Mouse (Mus musculus): Measurements from ENCODE around the gene Lmln. TPM values are rescaled to one million over a fixed set of nuclear protein-coding genes. Genes with fewer than 3 reads are reported as not detected.

The Lmln gene
- polyA plus RNA-seq (2021; fragmentation: Nextera tagmentation) = 2.1 and 2.2 TPM in 2 replicates
- long read RNA-seq, experiment 1, full-length matches to known transcripts = 1 of 3 reads
- long read RNA-seq, experiment 1, partial matches to known transcripts = 1 of 3 reads
- long read RNA-seq, experiment 1, other reads (novel, unspliced or antisense) = 1 of 3 reads
- long read RNA-seq, experiment 2, full-length matches to known transcripts = 44 of 61 reads
- long read RNA-seq, experiment 2, partial matches to known transcripts = 5 of 61 reads
- long read RNA-seq, experiment 2, other reads (novel, unspliced or antisense) = 12 of 61 reads

GRCm38 (mm10) chr16:33062024-33062681 lies at the start of gene Lmln:
Gene Lmln (plus strand): TSS chr16:33062521.

GRCm38 (mm10) chr16:33056095-33056785 lies 6.1 kb upstream of the Lmln start, which contains the start of the genes Iqcg and Rpl35a:
Gene Iqcg (minus strand): TSS chr16:33056218.
Gene Rpl35a (plus strand): TSS chr16:33056453.

Small RNAs within 50 kb of the gene (microRNA-seq; reads per million reads assigned to microRNA genes)
- not detected for gene Gm22231
- gene Mir1947 = 6.0 reads per million, percentile 22 among the genes with 10 or more reads in this experiment

Other genes starting within 250 kb of the Lmln start
- gene Fyttd1, start 185.0 kb upstream of the Lmln start, polyA plus RNA-seq (2021; fragmentation: Nextera tagmentation) = 98.9 and 111 TPM in 2 replicates
- 17.0 and 19.2 TPM in 2 replicates for gene Rubcn, start 184.8 kb upstream of the Lmln start, polyA plus RNA-seq (2021; fragmentation: Nextera tagmentation)
- gene Lrch3, start 148.4 kb upstream of the Lmln start, polyA plus RNA-seq (2021; fragmentation: Nextera tagmentation) = 6.5 and 8.7 TPM in 2 replicates
- 1.5 and 2.8 TPM in 2 replicates for gene Iqcg, start 6.3 kb upstream of the Lmln start, polyA plus RNA-seq (2021; fragmentation: Nextera tagmentation)
- 2,362 and 2,668 TPM in 2 replicates for gene Rpl35a, start 6.1 kb upstream of the Lmln start, polyA plus RNA-seq (2021; fragmentation: Nextera tagmentation)
- gene Osbpl11, start 122.5 kb downstream of the Lmln start, polyA plus RNA-seq (2021; fragmentation: Nextera tagmentation) = 5.7 and 6.2 TPM in 2 replicates
- gene Snx4, start 188.9 kb downstream of the Lmln start, polyA plus RNA-seq (2021; fragmentation: Nextera tagmentation) = 30.1 and 32.1 TPM in 2 replicates

All from layer of hippocampus, adult 6 months (tissue).